Mouse (Mus musculus) midbrain, embryonic 14.5 days (tissue): ENCODE measurements around the gene Sema5b. TPM values are rescaled to one million over a fixed set of nuclear protein-coding genes. Genes with fewer than 3 reads are reported as not detected.
"Not testable (repeated sequence)": the region's sequence is repeated elsewhere in the genome, so short reads cannot be mapped to it uniquely, and the experiment has no call there.

ENCODE experiments used
- ATAC-seq: fragments of 200-750 bp; cut with Nextera tagmentation; 2 replicates; pipeline ENCODE4 v1.8.0; 2017; ENCODE audit warnings: moderate number of reproducible peaks, moderate library complexity; ENCODE audit not compliant: low FRiP score, low TSS enrichment
- DNase-seq: peaks from one replicate; pipeline ENCODE4 v3.0.0-alpha.2; 2015
- H3K27ac ChIP-seq: fragments of 300-500 bp; sonication (generic); replicated peaks from 2 replicates; pipeline ENCODE4 v1.5.1; 2014; ENCODE audit warnings: mild to moderate bottlenecking, low read depth, low read length, moderate library complexity
- H3K27me3 ChIP-seq: fragments of 300-500 bp; sonication (generic); 2 replicates; pipeline ENCODE4 v1.6.1; 2014; ENCODE audit warnings: low read length, control low read depth, mixed read lengths; ENCODE audit not compliant: control insufficient read depth, insufficient read depth
- H3K36me3 ChIP-seq: fragments of 300-500 bp; sonication (generic); 2 replicates; pipeline ENCODE4 v1.6.1; 2014; ENCODE audit warnings: low read length, control low read depth; ENCODE audit not compliant: control insufficient read depth, insufficient read depth
- H3K4me1 ChIP-seq: fragments of 300-500 bp; sonication (generic); 2 replicates; pipeline ENCODE4 v1.6.1; 2014; ENCODE audit warnings: mild to moderate bottlenecking, antibody characterized with exemption, low read length, control low read depth; ENCODE audit not compliant: control insufficient read depth, insufficient read depth
- H3K4me2 ChIP-seq: fragments of 300-500 bp; sonication (generic); 2 replicates; pipeline ENCODE4 v1.6.1; 2014; ENCODE audit warnings: mild to moderate bottlenecking, low read length, moderate library complexity
- H3K4me3 ChIP-seq: fragments of 300-500 bp; sonication (generic); replicated peaks from 2 replicates; pipeline ENCODE4 v1.5.1; 2014; ENCODE audit warnings: low read depth, low read length
- H3K9ac ChIP-seq: fragments of 300-500 bp; sonication (generic); replicated peaks from 2 replicates; pipeline ENCODE4 v1.6.1; 2014; ENCODE audit warnings: mild to moderate bottlenecking, low read length, moderate library complexity
- H3K9me3 ChIP-seq: fragments of 300-500 bp; sonication (generic); 2 replicates; pipeline ENCODE4 v1.6.1; 2016; ENCODE audit warnings: low read length, control low read depth, mixed read lengths; ENCODE audit not compliant: control insufficient read depth
- WGBS: fragments of 180-500 bp; shearing (Covaris S2); extraction: QIAGEN DNeasy Blood & Tissue Kit; methylation state at CpG from one replicate; pipeline ENCODE4 v1.1.7; 2014; 5-methylcytosine and 5-hydroxymethylcytosine counted together
- polyA plus RNA-seq: library from polyadenylated mRNA; unstranded; fragments of >200 nt; fragmentation: Nextera tagmentation; extraction: Ambion mirVana; gene quantifications from 2 replicates; pipeline ENCODE4 v1.2.1, GENCODE M21; 2014

Gene Sema5b
- polyA plus RNA-seq, 1 experiment from 2014 or later, result 20.0 TPM

GRCm38 (mm10) chr16:35564246-35564905 is 23.4 kb downstream of the Sema5b start:
- Histone ChIP-seq H3K36me3 (no peaks in the 10 kb centered on the region), H3K4me3 (no peak overlapping the region), H3K9me3 (no peaks in the 10 kb centered on the region), H3K27me3 (no peaks in the 10 kb centered on the region), H3K27ac (peak overlapping the region; percentile 68), H3K4me1 (peaks cover 36% of the 10 kb centered on the region), H3K4me2 (peak overlapping the region; percentile 23; the same call in 1 of the 2 replicates), H3K9ac (no peak overlapping the region)
- ATAC-seq (peak; percentile 76), DNase-seq (peak; percentile 80)
- WGBS, result 45% methylated on average over 22 of the region's 22 CpGs

GRCm38 (mm10) chr16:35565601-35566000 is 24.7 kb downstream of the Sema5b start:
- H3K9ac ChIP-seq, H3K4me2 ChIP-seq, H3K4me3 ChIP-seq, H3K9me3 ChIP-seq, H3K36me3 ChIP-seq, H3K27ac ChIP-seq, DNase-seq, ATAC-seq, H3K27me3 ChIP-seq: not testable (repeated sequence)
- peaks cover 44% of the 10 kb centered on the region for H3K4me1 ChIP-seq
- 98% methylated on average over 5 of the region's 5 CpGs for WGBS

- no peak overlapping the region for H3K4me3 ChIP-seq
- H3K36me3 ChIP-seq, result no peaks in the 10 kb centered on the region
- WGBS, result 41% methylated on average over 15 of the region's 15 CpGs
- ATAC-seq (no peak), DNase-seq (no peak)
- H3K4me1 ChIP-seq, result peaks cover 48% of the 10 kb centered on the region
- no peaks in the 10 kb centered on the region for H3K9me3 ChIP-seq
- H3K27me3 ChIP-seq, result no peaks in the 10 kb centered on the region
- H3K4me2 ChIP-seq, result no peak overlapping the region
- H3K27ac ChIP-seq, result 0 out of 2 replicates have a peak overlapping the region, but pooled peaks have one; percentile 13
- H3K9ac ChIP-seq, result no peak overlapping the region
Measured at GRCm38 (mm10) chr16:35568225-35568880, 27.4 kb downstream of the Sema5b start.

GRCm38 (mm10) chr16:35569347-35569746 is 28.4 kb downstream of the Sema5b start:
- Histone ChIP-seq H3K4me3 (no peak overlapping the region), H3K9me3 (no peaks in the 10 kb centered on the region), H3K27me3 (no peaks in the 10 kb centered on the region), H3K4me1 (peaks cover 46% of the 10 kb centered on the region), H3K4me2 (no peak overlapping the region), H3K36me3 (no peaks in the 10 kb centered on the region), H3K27ac (0 out of 2 replicates have a peak overlapping the region, but pooled peaks have one; percentile 8), H3K9ac (no peak overlapping the region)
- ATAC-seq, result no peak
- no peak for DNase-seq
- WGBS, result 53% methylated on average over 2 of the region's 2 CpGs

- Histone ChIP-seq H3K4me2 (no peak overlapping the region), H3K4me1 (peaks cover 42% of the 10 kb centered on the region), H3K4me3 (no peak overlapping the region), H3K36me3 (no peaks in the 10 kb centered on the region), H3K9me3 (no peaks in the 10 kb centered on the region), H3K27ac (no peak overlapping the region), H3K27me3 (no peaks in the 10 kb centered on the region), H3K9ac (no peak overlapping the region)
- 25% methylated on average over 9 of the region's 9 CpGs for WGBS
- ATAC-seq (no peak), DNase-seq (no peak)
Measured at GRCm38 (mm10) chr16:35569758-35570157, 28.8 kb downstream of the Sema5b start.

- no peak for ATAC-seq
- no peak overlapping the region for H3K9ac ChIP-seq
- H3K27ac ChIP-seq, result no peak overlapping the region; the same call in 1 of the 2 replicates
- H3K4me1 ChIP-seq, result peaks cover 39% of the 10 kb centered on the region
- 15% methylated on average over 12 of the region's 12 CpGs for WGBS
- H3K4me2 ChIP-seq, result peak overlapping the region; percentile 27
- H3K36me3 ChIP-seq, result no peaks in the 10 kb centered on the region
- DNase-seq, result peak; percentile 59
- no peak overlapping the region for H3K4me3 ChIP-seq
- no peaks in the 10 kb centered on the region for H3K9me3 ChIP-seq
- H3K27me3 ChIP-seq, result no peaks in the 10 kb centered on the region
Measured at GRCm38 (mm10) chr16:35570627-35571026, 29.7 kb downstream of the Sema5b start.

- no peak overlapping the region for H3K9ac ChIP-seq
- no peak for DNase-seq
Measured at GRCm38 (mm10) chr16:35573586-35573985, 32.6 kb downstream of the Sema5b start.

GRCm38 (mm10) chr16:35577181-35577941 is 36.4 kb downstream of the Sema5b start:
- Histone ChIP-seq H3K27ac (no peak overlapping the region), H3K4me1 (peaks cover 19% of the 10 kb centered on the region), H3K9me3 (no peaks in the 10 kb centered on the region), H3K4me3 (no peak overlapping the region), H3K9ac (no peak overlapping the region), H3K4me2 (no peak overlapping the region), H3K36me3 (no peaks in the 10 kb centered on the region), H3K27me3 (no peaks in the 10 kb centered on the region)
- 91% methylated on average over 11 of the region's 11 CpGs for WGBS
- DNase-seq (no peak), ATAC-seq (no peak)

More at GRCm38 (mm10) chr16:35573586-35573985, 32.6 kb downstream of the Sema5b start:
- Histone ChIP-seq H3K4me2 (no peak overlapping the region), H3K9me3 (no peaks in the 10 kb centered on the region), H3K4me3 (no peak overlapping the region), H3K27me3 (no peaks in the 10 kb centered on the region), H3K36me3 (no peaks in the 10 kb centered on the region), H3K4me1 (peaks cover 20% of the 10 kb centered on the region), H3K27ac (no peak overlapping the region)
- no peak for ATAC-seq
- 91% methylated on average over 3 of the region's 3 CpGs for WGBS
